Mouse (Mus musculus): ENCODE measurements around the gene AC124108.1. TPM values are rescaled to one million over a fixed set of nuclear protein-coding genes. Genes with fewer than 3 reads are reported as not detected.

Gene AC124108.1
- polyA plus RNA-seq, 1 experiment, result 0.07 TPM

DNA sequence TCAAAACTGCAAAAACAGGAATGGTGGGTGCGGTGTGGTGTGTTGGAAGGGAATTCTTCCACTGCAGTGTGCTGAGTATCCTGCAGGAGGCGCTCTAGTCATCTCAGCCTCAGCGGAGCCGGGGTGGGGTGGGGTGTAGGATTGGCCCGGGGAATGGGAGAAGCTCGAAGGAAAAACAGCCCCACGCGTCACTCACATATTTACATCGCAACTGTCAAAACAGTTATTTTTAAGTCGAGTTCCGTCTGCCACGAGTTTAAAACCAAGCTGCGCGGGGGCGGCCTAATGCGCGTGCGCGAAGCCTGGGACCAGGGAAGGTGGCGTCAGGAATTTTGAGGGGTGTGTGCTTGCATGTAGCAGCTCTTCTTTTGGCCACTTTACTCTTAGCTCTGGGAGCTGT, 21.0 kb downstream of the AC124108.1 start:
- peak overlapping the region; percentile 77 for H3K27ac ChIP-seq (ENCODE audit: control insufficient read depth, insufficient read depth, low read depth, low read length)
- H3K36me3 ChIP-seq (ENCODE audit: control insufficient read depth, insufficient read depth, low read length), result no peaks in the 10 kb centered on the region
- no peaks in the 10 kb centered on the region for H3K27me3 ChIP-seq (ENCODE audit: control insufficient read depth, insufficient read depth, low read length)
- H3K4me3 ChIP-seq (ENCODE audit: control insufficient read depth, low read depth, low read length), result peak overlapping the region; percentile 81
- H3K4me1 ChIP-seq (ENCODE audit: control insufficient read depth, insufficient read depth, low read length), result peaks cover 18% of the 10 kb centered on the region
- TF ChIP-seq POLR2A (IDR thresholded peaks at IDR 0.05; ENCODE audit: control insufficient read depth, low read depth, low read length) (peak; percentile 21; the same call in 1 of the 2 replicates), CTCF (IDR thresholded peaks at IDR 0.05; ENCODE audit: control insufficient read depth, insufficient read depth, insufficient replicate concordance, low read depth, low read length) (peak; percentile 86)

DNA sequence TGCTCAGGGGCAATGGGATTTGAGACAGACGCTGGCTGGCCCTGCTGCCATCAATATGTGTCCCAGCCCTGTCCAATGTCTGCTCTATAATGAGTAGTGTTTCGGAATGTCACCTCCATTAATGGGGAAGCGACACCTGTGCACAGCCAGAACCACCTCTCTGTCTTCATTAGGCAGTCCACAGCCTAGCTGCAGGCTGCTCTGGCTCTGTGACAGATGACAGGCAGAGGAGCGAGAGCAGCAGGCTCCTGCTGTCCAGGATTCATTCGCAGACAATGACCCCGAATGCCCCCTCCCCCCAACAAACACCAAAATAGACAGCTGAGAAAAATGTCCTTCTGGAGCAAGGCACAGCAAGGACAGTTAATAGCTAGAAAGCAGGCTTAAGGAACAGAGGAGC, 21.8 kb downstream of the AC124108.1 start:
- Histone ChIP-seq H3K4me1 (ENCODE audit: control insufficient read depth, insufficient read depth, low read length) (peaks cover 18% of the 10 kb centered on the region), H3K4me3 (ENCODE audit: control insufficient read depth, low read depth, low read length) (peak overlapping the region; percentile 81), H3K27ac (ENCODE audit: control insufficient read depth, insufficient read depth, low read depth, low read length) (peak overlapping the region; percentile 34; the same call in 1 of the 2 replicates), H3K27me3 (ENCODE audit: control insufficient read depth, insufficient read depth, low read length) (no peaks in the 10 kb centered on the region), H3K36me3 (ENCODE audit: control insufficient read depth, insufficient read depth, low read length) (no peaks in the 10 kb centered on the region)
- TF ChIP-seq CTCF (IDR thresholded peaks at IDR 0.05; ENCODE audit: control insufficient read depth, insufficient read depth, insufficient replicate concordance, low read depth, low read length) (no peak), POLR2A (IDR thresholded peaks at IDR 0.05; ENCODE audit: control insufficient read depth, low read depth, low read length) (no peak)

DNA sequence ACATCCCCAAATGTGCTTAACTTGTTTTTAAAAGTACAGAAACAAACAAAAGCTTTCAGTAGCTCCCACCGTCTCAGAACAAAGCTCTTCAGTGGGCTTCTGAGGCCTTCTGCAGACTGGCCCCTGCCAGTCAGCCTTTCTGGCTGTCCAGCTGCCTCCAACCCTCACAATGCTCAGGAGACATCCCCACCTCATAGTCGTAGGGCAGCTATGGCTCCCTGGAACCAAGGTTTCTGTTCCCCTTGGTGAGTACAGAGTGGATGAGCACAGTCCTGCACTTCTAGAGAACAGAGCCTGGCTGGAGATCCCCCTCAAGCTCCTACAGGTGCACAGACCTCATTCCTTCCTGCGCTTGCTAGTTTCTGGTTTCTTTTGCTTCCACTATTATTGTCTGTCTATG, 25.0 kb downstream of the AC124108.1 start:
- Histone ChIP-seq H3K36me3 (ENCODE audit: control insufficient read depth, insufficient read depth, low read length) (no peaks in the 10 kb centered on the region), H3K4me1 (ENCODE audit: control insufficient read depth, insufficient read depth, low read length) (peaks cover 15% of the 10 kb centered on the region), H3K27ac (ENCODE audit: control insufficient read depth, insufficient read depth, low read depth, low read length) (no peak overlapping the region), H3K27me3 (ENCODE audit: control insufficient read depth, insufficient read depth, low read length) (no peaks in the 10 kb centered on the region), H3K4me3 (ENCODE audit: control insufficient read depth, low read depth, low read length) (no peak overlapping the region)
- TF ChIP-seq POLR2A (IDR thresholded peaks at IDR 0.05; ENCODE audit: control insufficient read depth, low read depth, low read length) (no peak), CTCF (IDR thresholded peaks at IDR 0.05; ENCODE audit: control insufficient read depth, insufficient read depth, insufficient replicate concordance, low read depth, low read length) (no peak)

DNA sequence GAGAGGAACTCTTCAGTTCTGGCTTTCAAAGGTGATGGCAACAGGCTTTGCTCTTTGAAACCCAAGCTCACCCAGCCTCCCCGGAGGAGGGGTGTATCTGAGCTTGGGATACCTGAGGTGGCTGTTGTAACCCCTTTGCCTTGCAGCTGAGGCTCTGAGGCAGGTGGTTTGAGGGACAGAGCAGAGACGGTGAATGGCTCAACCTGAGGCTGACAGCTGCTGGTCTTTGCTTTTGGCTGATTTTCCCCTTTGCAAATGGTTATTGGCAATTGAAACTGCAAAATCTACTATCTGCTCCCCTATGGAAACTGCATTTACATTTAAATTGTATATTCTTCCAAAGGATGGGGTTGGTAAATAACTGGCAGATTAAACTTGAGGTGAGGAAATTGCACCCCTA, 30.4 kb downstream of the AC124108.1 start:
- Histone ChIP-seq H3K27me3 (ENCODE audit: control insufficient read depth, insufficient read depth, low read length) (no peaks in the 10 kb centered on the region), H3K36me3 (ENCODE audit: control insufficient read depth, insufficient read depth, low read length) (no peaks in the 10 kb centered on the region), H3K4me1 (ENCODE audit: control insufficient read depth, insufficient read depth, low read length) (no peaks in the 10 kb centered on the region; the same call in 1 of the 2 replicates), H3K4me3 (ENCODE audit: control insufficient read depth, low read depth, low read length) (no peak overlapping the region), H3K27ac (ENCODE audit: control insufficient read depth, insufficient read depth, low read depth, low read length) (no peak overlapping the region)
- no peak for TF ChIP-seq CTCF (IDR thresholded peaks at IDR 0.05; ENCODE audit: control insufficient read depth, insufficient read depth, insufficient replicate concordance, low read depth, low read length)
- no peak for TF ChIP-seq POLR2A (IDR thresholded peaks at IDR 0.05; ENCODE audit: control insufficient read depth, low read depth, low read length)

DNA sequence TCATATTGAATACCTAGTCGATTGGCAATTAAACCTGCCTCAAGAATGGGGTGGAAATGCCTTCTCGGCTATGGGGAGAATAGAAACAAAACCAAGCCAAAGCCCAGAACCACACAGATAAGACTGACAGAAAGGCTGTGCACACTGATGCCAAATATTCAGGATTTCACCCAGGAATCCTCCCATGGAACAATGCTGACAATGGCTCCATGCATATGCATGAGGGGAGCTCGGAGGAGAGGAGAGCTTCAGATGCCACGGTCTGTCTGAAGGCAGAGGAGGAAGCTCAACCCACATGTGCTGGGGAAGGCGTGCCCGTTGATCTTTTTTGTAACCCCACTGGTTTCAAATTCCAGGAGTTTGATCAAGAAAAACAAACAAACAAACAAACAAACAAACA, 30.9 kb downstream of the AC124108.1 start:
- no peak for TF ChIP-seq POLR2A (IDR thresholded peaks at IDR 0.05; ENCODE audit: control insufficient read depth, low read depth, low read length)
- TF ChIP-seq CTCF (IDR thresholded peaks at IDR 0.05; ENCODE audit: control insufficient read depth, insufficient read depth, insufficient replicate concordance, low read depth, low read length), result no peak

DNA sequence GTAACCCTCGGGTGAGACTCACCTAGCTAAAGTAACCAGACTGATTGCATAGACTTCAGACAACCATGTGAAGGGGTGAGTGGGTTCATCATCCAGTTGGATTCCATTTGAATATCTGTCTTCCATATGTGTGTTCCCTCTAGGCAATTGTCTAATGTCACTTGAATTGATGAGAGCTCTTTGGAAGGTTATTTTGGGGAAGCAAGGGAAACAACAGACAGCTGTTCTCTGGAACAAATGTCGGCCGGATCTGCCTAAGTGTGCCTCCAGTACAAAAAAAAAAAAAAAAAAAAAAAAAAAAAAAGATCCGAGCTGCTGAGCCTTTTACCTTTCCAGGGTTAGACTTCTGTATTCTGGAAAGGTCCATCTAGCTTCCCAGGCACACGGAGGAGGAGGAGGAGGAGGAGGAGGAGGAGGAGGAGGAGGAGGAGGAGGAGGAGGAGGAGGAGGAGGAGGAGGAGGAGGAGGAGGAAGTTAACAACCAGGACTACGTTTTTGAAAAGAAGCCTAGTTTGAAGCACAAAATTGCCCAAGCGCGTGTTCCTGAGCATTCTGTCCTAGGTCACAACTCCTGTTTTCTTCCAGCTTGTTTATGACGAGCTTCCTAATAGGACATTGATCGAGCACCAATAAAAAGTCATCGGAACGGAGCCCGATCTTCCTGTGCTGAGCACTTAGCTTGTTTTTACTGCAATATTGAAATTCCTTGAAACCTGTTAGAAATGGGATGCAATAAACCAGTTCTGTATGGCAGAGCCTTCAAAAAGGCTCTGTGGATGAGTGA, 35.2 kb downstream of the AC124108.1 start:
- no peaks in the 10 kb centered on the region for H3K4me1 ChIP-seq (ENCODE audit: control insufficient read depth, insufficient read depth, low read length)
- no peak for TF ChIP-seq POLR2A (IDR thresholded peaks at IDR 0.05; ENCODE audit: control insufficient read depth, low read depth, low read length)
- TF ChIP-seq CTCF (IDR thresholded peaks at IDR 0.05; ENCODE audit: control insufficient read depth, insufficient read depth, insufficient replicate concordance, low read depth, low read length), result no peak
- H3K36me3 ChIP-seq (ENCODE audit: control insufficient read depth, insufficient read depth, low read length), result no peaks in the 10 kb centered on the region
- no peaks in the 10 kb centered on the region for H3K27me3 ChIP-seq (ENCODE audit: control insufficient read depth, insufficient read depth, low read length)
- H3K27ac ChIP-seq (ENCODE audit: control insufficient read depth, insufficient read depth, low read depth, low read length), result no peak overlapping the region
- peak overlapping the region; percentile 75 for H3K4me3 ChIP-seq (ENCODE audit: control insufficient read depth, low read depth, low read length)

More for the DNA sequence above, 30.9 kb downstream of the AC124108.1 start:
- Histone ChIP-seq H3K36me3 (ENCODE audit: control insufficient read depth, insufficient read depth, low read length) (no peaks in the 10 kb centered on the region), H3K27ac (ENCODE audit: control insufficient read depth, insufficient read depth, low read depth, low read length) (no peak overlapping the region), H3K27me3 (ENCODE audit: control insufficient read depth, insufficient read depth, low read length) (no peaks in the 10 kb centered on the region), H3K4me1 (ENCODE audit: control insufficient read depth, insufficient read depth, low read length) (no peaks in the 10 kb centered on the region; the same call in 1 of the 2 replicates), H3K4me3 (ENCODE audit: control insufficient read depth, low read depth, low read length) (no peak overlapping the region)

DNA sequence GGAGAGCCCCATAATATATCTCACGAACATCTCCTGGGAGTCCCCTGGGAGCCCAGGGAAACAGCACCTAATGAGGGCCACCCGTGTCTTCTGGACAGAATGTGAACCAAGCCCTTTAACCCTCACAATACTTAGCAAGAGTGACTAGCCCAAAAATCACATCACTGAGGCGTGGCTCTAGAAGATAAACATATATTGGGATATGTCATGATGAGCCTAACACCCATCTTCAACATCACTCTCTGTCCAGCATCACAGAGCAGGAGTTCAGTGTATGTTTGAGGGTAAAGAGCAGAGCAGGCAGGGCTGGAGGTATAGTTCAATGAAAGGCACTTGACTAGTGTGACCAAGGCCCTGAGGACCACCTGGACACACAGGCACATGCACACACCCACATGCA, 38.4 kb downstream of the AC124108.1 start, which contains the start of gene Gm10188:
Gene Gm10188, minus strand, starts transcription at position 101 of the 400 bp plus-strand sequence.
- no peaks in the 10 kb centered on the region; the same call in 1 of the 2 replicates for H3K4me1 ChIP-seq (ENCODE audit: control insufficient read depth, insufficient read depth, low read length)

More for the DNA sequence above, 38.4 kb downstream of the AC124108.1 start, which contains the start of gene Gm10188:
- Histone ChIP-seq H3K27me3 (ENCODE audit: control insufficient read depth, insufficient read depth, low read length) (no peaks in the 10 kb centered on the region), H3K4me3 (ENCODE audit: control insufficient read depth, low read depth, low read length) (peak within 1 kb of the TSS; percentile 61), H3K27ac (ENCODE audit: control insufficient read depth, insufficient read depth, low read depth, low read length) (no peak within 1 kb of the TSS), H3K36me3 (ENCODE audit: control insufficient read depth, insufficient read depth, low read length) (no peaks in the 10 kb centered on the region)
- TF ChIP-seq POLR2A (IDR thresholded peaks at IDR 0.05; ENCODE audit: control insufficient read depth, low read depth, low read length) (no peak), CTCF (IDR thresholded peaks at IDR 0.05; ENCODE audit: control insufficient read depth, insufficient read depth, insufficient replicate concordance, low read depth, low read length) (no peak)

Data from testis, adult 2 months (tissue).